Mouse (Mus musculus) neural tube, embryonic 11.5 days (tissue): Measurements from ENCODE around the gene Gtf3c5. TPM values are rescaled to one million over a fixed set of nuclear protein-coding genes. Genes with fewer than 3 reads are reported as not detected.

Source experiments
- ATAC-seq: fragments of 200-750 bp; cut with Nextera tagmentation; 2 replicates; pipeline ENCODE4 v1.8.0; 2017; ENCODE audit warnings: moderate number of reproducible peaks, mild to moderate bottlenecking, moderate TSS enrichment, moderate library complexity; ENCODE audit not compliant: insufficient read depth, low FRiP score, low TSS enrichment
- DNase-seq: peaks from one replicate; pipeline ENCODE4 v3.0.0-alpha.2; 2015; ENCODE audit warnings: low spot score
- H3K27ac ChIP-seq: fragments of 300-500 bp; sonication (generic); 2 replicates; pipeline ENCODE4 v1.5.1; 2014; ENCODE audit warnings: low read depth, mild to moderate bottlenecking, low read length
- H3K27me3 ChIP-seq: fragments of 300-500 bp; sonication (generic); 2 replicates; pipeline ENCODE4 v1.6.1; 2014; ENCODE audit warnings: mild to moderate bottlenecking, low read length, mixed read lengths; ENCODE audit not compliant: control insufficient read depth, insufficient read depth
- H3K36me3 ChIP-seq: fragments of 300-500 bp; sonication (generic); 2 replicates; pipeline ENCODE4 v1.6.1; 2014; ENCODE audit warnings: mild to moderate bottlenecking, low read length, moderate library complexity, mixed read lengths; ENCODE audit not compliant: control insufficient read depth, insufficient read depth
- H3K4me1 ChIP-seq: fragments of 300-500 bp; sonication (generic); 2 replicates; pipeline ENCODE4 v1.6.1; 2014; ENCODE audit warnings: low read length, mixed read lengths; ENCODE audit not compliant: control insufficient read depth, insufficient read depth
- H3K4me2 ChIP-seq: fragments of 300-500 bp; sonication (generic); 2 replicates; pipeline ENCODE4 v1.6.1; 2014; ENCODE audit warnings: low read depth, mild to moderate bottlenecking, moderate library complexity
- H3K4me3 ChIP-seq: fragments of 300-500 bp; sonication (generic); 2 replicates; pipeline ENCODE4 v1.5.1; 2014; ENCODE audit warnings: low read depth, low read length
- H3K9ac ChIP-seq: fragments of 300-500 bp; sonication (generic); 2 replicates; pipeline ENCODE4 v1.6.1; 2014; ENCODE audit warnings: mild to moderate bottlenecking, low read length
- H3K9me3 ChIP-seq: fragments of 300-500 bp; sonication (generic); 2 replicates; pipeline ENCODE4 v1.6.1; 2016; ENCODE audit warnings: low read length; ENCODE audit not compliant: control insufficient read depth
- WGBS: fragments of 180-500 bp; shearing (Covaris S2); extraction: QIAGEN DNeasy Blood & Tissue Kit; methylation state at CpG from one replicate; pipeline ENCODE4 v1.1.7; 2014; 5-methylcytosine and 5-hydroxymethylcytosine counted together
- polyA plus RNA-seq: library from polyadenylated mRNA; unstranded; fragments of >200 nt; fragmentation: Nextera tagmentation; extraction: Ambion mirVana; gene quantifications from 2 replicates; pipeline ENCODE4 v1.2.1, GENCODE M21; 2014

Gene Gtf3c5
- polyA plus RNA-seq, 1 experiment from 2014 or later = 43.8 TPM

DNA sequence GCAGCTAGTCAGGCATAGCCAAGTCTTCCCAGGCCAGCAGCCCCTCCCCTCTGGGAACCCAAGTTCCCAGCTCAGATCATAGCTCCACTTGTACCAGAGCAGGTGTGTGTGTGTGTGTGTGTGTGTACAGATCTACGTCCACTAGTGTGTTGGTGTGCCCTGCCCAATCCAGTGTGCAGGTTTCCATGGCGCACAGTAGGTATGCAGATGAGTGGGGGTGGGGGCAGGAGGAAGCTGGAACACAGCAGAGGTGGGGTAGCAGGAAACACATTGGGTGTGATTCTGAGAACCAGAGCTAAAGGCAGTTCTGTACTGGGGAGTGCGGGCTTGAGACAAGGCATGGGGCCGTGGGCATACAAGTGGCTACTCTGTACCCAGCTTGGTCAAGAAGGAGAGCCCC, 19.2 kb downstream of the Gtf3c5 start:
- Histone ChIP-seq H3K9me3 (no peaks in the 10 kb centered on the region), H3K27ac (no peak overlapping the region), H3K4me2 (no peak overlapping the region), H3K27me3 (no peaks in the 10 kb centered on the region), H3K4me3 (no peak overlapping the region), H3K36me3 (peaks cover 19% of the 10 kb centered on the region), H3K4me1 (no peaks in the 10 kb centered on the region), H3K9ac (no peak overlapping the region)
- ATAC-seq (no peak), DNase-seq (no peak)
- WGBS = 83% methylated on average over 4 of the region's 4 CpGs

GRCm38 (mm10) chr2:28563830-28564229, 19.7 kb downstream of the Gtf3c5 start:
- no peak for DNase-seq
- no peak overlapping the region for H3K4me3 ChIP-seq
- H3K4me1 ChIP-seq = no peaks in the 10 kb centered on the region
- H3K9ac ChIP-seq = no peak overlapping the region
- no peak for ATAC-seq
- no peak overlapping the region for H3K4me2 ChIP-seq
- H3K9me3 ChIP-seq = no peaks in the 10 kb centered on the region
- H3K27ac ChIP-seq = no peak overlapping the region
- H3K36me3 ChIP-seq = peaks cover 15% of the 10 kb centered on the region
- no peaks in the 10 kb centered on the region for H3K27me3 ChIP-seq

- Histone ChIP-seq H3K27me3 (no peaks in the 10 kb centered on the region), H3K4me1 (no peaks in the 10 kb centered on the region), H3K36me3 (peaks cover 11% of the 10 kb centered on the region), H3K9ac (no peak within 1 kb of the TSS), H3K4me2 (no peak within 1 kb of the TSS), H3K27ac (no peak within 1 kb of the TSS), H3K4me3 (no peak within 1 kb of the TSS), H3K9me3 (no peaks in the 10 kb centered on the region)
- no peak for DNase-seq
- no peak for ATAC-seq
- WGBS = 75% methylated on average over 6 of the region's 6 CpGs
Observed at GRCm38 (mm10) chr2:28563303-28563702, 20.2 kb downstream of the Gtf3c5 start, which contains the start of gene Cel. Gene Cel (minus strand): TSS chr2:28563403.

DNA sequence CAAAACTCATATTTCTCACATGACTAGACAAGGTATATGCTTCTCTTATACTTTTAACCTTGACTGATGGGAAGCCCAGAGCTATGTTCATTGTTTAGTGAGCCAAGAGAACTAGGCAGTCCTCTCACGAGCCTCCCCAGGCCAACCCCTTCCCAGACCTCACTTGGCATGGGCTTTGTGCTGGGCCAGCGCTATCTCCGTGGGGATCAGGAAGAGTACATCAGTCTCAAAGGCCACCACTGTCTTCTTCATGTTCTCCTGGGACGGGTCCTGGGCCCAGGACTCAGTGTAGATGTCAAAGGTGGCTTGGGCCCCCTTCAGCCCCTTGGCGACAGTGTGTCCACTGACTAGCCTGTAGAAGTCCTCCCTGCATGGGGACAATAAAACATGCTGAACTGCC, 26.1 kb downstream of the Gtf3c5 start:
- DNase-seq (no peak), ATAC-seq (no peak)
- Histone ChIP-seq H3K4me3 (no peak overlapping the region), H3K4me1 (no peaks in the 10 kb centered on the region), H3K9me3 (no peaks in the 10 kb centered on the region), H3K9ac (no peak overlapping the region), H3K36me3 (peaks cover 2% of the 10 kb centered on the region), H3K4me2 (no peak overlapping the region), H3K27me3 (no peaks in the 10 kb centered on the region), H3K27ac (no peak overlapping the region)
- WGBS = 85% methylated on average over 5 of the region's 5 CpGs

- H3K27me3 ChIP-seq = no peaks in the 10 kb centered on the region
- H3K4me2 ChIP-seq = no peak overlapping the region
- DNase-seq (no peak), ATAC-seq (no peak)
- no peaks in the 10 kb centered on the region for H3K9me3 ChIP-seq
- no peak overlapping the region for H3K9ac ChIP-seq
- H3K4me3 ChIP-seq = no peak overlapping the region
- H3K27ac ChIP-seq = no peak overlapping the region
- no peaks in the 10 kb centered on the region for H3K4me1 ChIP-seq
- 97% methylated on average over 5 of the region's 5 CpGs for WGBS
- H3K36me3 ChIP-seq = peaks cover 24% of the 10 kb centered on the region
Observed at GRCm38 (mm10) chr2:28552301-28552700, 31.2 kb downstream of the Gtf3c5 start.

DNA sequence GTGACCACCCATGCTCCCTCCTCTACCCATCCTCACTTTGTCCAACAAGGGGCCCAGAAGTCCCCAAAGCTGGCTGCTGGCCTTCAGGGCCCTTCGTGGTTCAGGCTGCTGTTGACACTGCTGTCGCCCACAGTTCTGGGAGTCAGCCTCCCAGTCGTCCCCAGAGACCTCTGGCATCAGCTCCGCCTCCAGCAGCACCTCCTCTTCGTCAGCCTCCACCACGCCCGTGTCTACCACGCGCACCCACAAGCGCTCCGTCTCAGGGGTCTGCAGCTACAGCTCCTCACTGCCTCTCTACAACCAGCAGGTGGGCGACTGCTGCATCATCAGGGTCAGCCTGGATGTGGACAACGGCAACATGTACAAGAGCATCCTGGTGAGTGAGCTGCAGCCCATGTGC, 34.4 kb downstream of the Gtf3c5 start:
- 90% methylated on average over 13 of the region's 13 CpGs for WGBS
- Histone ChIP-seq H3K4me3 (no peak overlapping the region), H3K4me1 (no peaks in the 10 kb centered on the region), H3K27ac (no peak overlapping the region), H3K9me3 (no peaks in the 10 kb centered on the region), H3K4me2 (no peak overlapping the region), H3K9ac (no peak overlapping the region), H3K36me3 (peaks cover 30% of the 10 kb centered on the region), H3K27me3 (no peaks in the 10 kb centered on the region)
- ATAC-seq = no peak
- no peak for DNase-seq

DNA sequence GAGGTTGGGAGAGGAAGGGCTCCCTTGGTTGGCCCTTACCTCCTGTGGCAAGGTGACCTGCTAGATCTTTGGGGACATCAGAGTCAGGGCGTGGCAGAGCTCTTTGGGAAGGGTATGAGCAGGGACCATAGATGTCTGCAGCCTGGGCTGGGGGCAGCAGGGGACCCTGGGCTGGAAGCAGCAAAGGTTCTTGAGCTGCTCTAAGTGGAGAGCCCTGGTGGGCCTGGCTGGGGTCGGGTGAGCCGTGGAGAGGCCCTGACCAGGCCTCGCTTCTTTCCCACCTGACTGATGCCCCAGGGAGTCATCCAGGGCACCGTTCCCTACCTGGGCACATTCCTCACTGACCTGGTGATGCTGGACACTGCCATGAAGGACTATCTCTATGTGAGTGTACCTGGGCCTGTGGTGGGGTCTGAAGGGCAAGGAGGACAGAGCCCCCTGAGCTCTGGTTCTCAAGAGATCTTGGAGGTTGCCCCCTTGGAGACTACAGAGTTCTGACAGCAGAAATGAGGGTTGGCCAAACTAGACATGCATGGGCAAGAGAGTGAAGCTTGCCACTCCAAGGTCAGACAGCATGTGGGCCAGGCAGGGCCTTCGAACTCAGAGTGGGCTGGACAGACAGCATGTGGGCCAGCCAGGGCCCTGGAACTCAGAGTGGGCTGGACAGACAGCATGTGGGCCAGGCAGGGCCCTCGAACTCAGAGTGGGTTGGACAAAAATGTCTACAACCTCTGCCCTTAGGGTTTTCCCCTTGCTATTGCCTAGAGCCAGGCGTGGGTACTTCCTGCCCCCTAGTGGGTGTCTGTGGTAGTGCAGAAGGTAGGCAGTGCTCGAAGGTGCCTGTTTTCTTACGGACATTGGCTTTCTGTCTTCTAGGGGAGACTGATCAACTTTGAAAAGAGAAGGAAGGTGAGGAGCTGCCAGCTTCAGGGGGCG, 36.0 kb downstream of the Gtf3c5 start:
- no peak overlapping the region for H3K4me2 ChIP-seq
- H3K4me3 ChIP-seq = no peak overlapping the region
- no peak overlapping the region for H3K27ac ChIP-seq
- ATAC-seq (no peak; the same call in 1 of the 2 replicates), DNase-seq (peak; percentile 82)
- WGBS = 60% methylated on average over 11 of the region's 11 CpGs
- H3K9ac ChIP-seq = no peak overlapping the region
- H3K9me3 ChIP-seq = no peaks in the 10 kb centered on the region
- no peaks in the 10 kb centered on the region for H3K4me1 ChIP-seq
- no peaks in the 10 kb centered on the region for H3K27me3 ChIP-seq
- peaks cover 36% of the 10 kb centered on the region for H3K36me3 ChIP-seq

GRCm38 (mm10) chr2:28546560-28546959, 37.0 kb downstream of the Gtf3c5 start:
- ATAC-seq = no peak

DNA sequence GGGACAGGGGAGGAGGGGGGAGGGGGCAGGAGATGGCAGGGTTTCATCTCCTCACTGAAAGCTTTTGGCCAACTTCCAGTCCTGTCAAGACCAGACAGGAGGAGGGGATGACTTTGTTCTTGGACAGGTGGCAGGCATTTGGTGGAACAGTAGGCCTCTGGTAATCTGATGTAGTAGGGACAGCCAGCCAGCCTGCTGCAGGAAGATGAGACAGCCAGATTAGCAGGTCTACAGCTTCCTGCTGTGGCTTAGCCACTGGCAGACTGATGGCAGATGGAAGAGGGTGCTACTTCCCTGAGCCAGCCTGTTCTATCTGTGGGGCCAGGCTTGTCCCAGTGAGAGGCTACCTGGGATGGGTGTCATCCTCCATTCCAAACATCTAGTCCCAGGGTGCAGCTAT, 37.6 kb downstream of the Gtf3c5 start:
- H3K4me3 ChIP-seq = no peak overlapping the region
- no peaks in the 10 kb centered on the region for H3K27me3 ChIP-seq
- DNase-seq (no peak), ATAC-seq (no peak)
- H3K4me1 ChIP-seq = no peaks in the 10 kb centered on the region
- peaks cover 31% of the 10 kb centered on the region for H3K36me3 ChIP-seq
- H3K27ac ChIP-seq = no peak overlapping the region
- H3K4me2 ChIP-seq = no peak overlapping the region
- H3K9ac ChIP-seq = no peak overlapping the region
- H3K9me3 ChIP-seq = no peaks in the 10 kb centered on the region

More at GRCm38 (mm10) chr2:28546560-28546959, 37.0 kb downstream of the Gtf3c5 start:
- Histone ChIP-seq H3K27me3 (no peaks in the 10 kb centered on the region), H3K4me2 (no peak overlapping the region), H3K27ac (no peak overlapping the region), H3K36me3 (peaks cover 31% of the 10 kb centered on the region), H3K9ac (no peak overlapping the region), H3K9me3 (no peaks in the 10 kb centered on the region), H3K4me3 (no peak overlapping the region), H3K4me1 (no peaks in the 10 kb centered on the region)
- no peak for DNase-seq
- 88% methylated on average over 6 of the region's 6 CpGs for WGBS
